ENCODE assay signal across 9 mouse cellular contexts in genomic region chr19:57196616-57197015, GRCm38 (mm10).
A peak's percentile ranks its signal among the peaks of the same experiment; 100 is the strongest.
DNase-seq lines count a peak whose midpoint lies in the region; ATAC-seq and TF ChIP-seq lines count a peak whose summit lies in the region.
"Had no signal": no experiment of that assay in that cellular context is flagged by ENCODE, and none has a peak within 500 bp of the region (broad histone marks: within the 10 kb centered on the region; RNA-seq: fewer than 3 reads in every experiment).

No protein-coding gene starts in this region.

- peaks cover 73% of the 10 kb centered on the region for H3K4me1 ChIP-seq in heart, embryonic 10.5 days
- peaks cover 33% of the 10 kb centered on the region for H3K4me1 ChIP-seq in embryonic facial prominence, embryonic 12.5 days
- peaks cover 21% of the 10 kb centered on the region for H3K4me1 ChIP-seq in hindbrain, postnatal 0 days (ENCODE audit: insufficient read depth, low read length)
- peaks cover 49% of the 10 kb centered on the region for H3K4me1 ChIP-seq in midbrain, embryonic 10.5 days

- H3K36me3 ChIP-seq in heart, embryonic 10.5 days, result 0 out of 2 replicates have a peak, but pooled peaks cover 6% of the 10 kb centered on the region
- no peaks in the 10 kb centered on the region for H3K36me3 ChIP-seq in embryonic facial prominence, embryonic 12.5 days
- no peaks in the 10 kb centered on the region for H3K36me3 ChIP-seq in hindbrain, postnatal 0 days (ENCODE audit: insufficient read depth, low read length)
- no peaks in the 10 kb centered on the region for H3K36me3 ChIP-seq in midbrain, embryonic 10.5 days

- 0 out of 2 replicates have a peak, but pooled peaks cover 9% of the 10 kb centered on the region for H3K27me3 ChIP-seq in heart, embryonic 10.5 days (ENCODE audit: insufficient read depth, poor library complexity, severe bottlenecking)
- peaks cover 55% of the 10 kb centered on the region for H3K27me3 ChIP-seq in embryonic facial prominence, embryonic 12.5 days
- no peaks in the 10 kb centered on the region for H3K27me3 ChIP-seq in hindbrain, postnatal 0 days (ENCODE audit: insufficient read depth, low read length)
- peaks cover 43% of the 10 kb centered on the region for H3K27me3 ChIP-seq in midbrain, embryonic 10.5 days (ENCODE audit: low read depth, poor library complexity, severe bottlenecking)
- H3K27me3 ChIP-seq: CH12.LX had no signal

- TF ChIP-seq CTCF in hindbrain, postnatal 0 days (IDR thresholded peaks at IDR 0.05; ENCODE audit: low read depth), result no peak

- H3K4me2 ChIP-seq in embryonic facial prominence, embryonic 12.5 days (replicated peaks), result peak overlapping the region; percentile 85
- H3K4me2 ChIP-seq in hindbrain, postnatal 0 days (ENCODE audit: low read depth, low read length), result peak overlapping the region; percentile 64

- intact Hi-C loops in heart, postnatal 25 days (cut with DNase I), result loop anchor here (2.0 to 5.0 kb wide), 3 partner anchors 34 to 116 kb away; partner anchors contain the start of gene Ablim1

- no peak overlapping the region for H3K9ac ChIP-seq in embryonic facial prominence, embryonic 12.5 days
- H3K9ac ChIP-seq in hindbrain, postnatal 0 days (replicated peaks; ENCODE audit: low read length), result peak overlapping the region; percentile 61; the same call in 1 of the 2 replicates

- no peak for DNase-seq in heart, embryonic 10.5 days (ENCODE audit: low spot score)
- DNase-seq in heart, postnatal 25 days (ENCODE audit: low spot score), result no peak
- peak; percentile 6 for DNase-seq in hindbrain, postnatal 0 days (ENCODE audit: low spot score)
- no peak for DNase-seq in midbrain, embryonic 10.5 days (ENCODE audit: low spot score)
- DNase-seq in spleen, adult 12 weeks (ENCODE audit: low spot score), result no peak
- DNase-seq in thymus, postnatal 10 days (ENCODE audit: low spot score in 2 of 2), result no peak

- ATAC-seq in embryonic facial prominence, embryonic 12.5 days (ENCODE audit: insufficient number of reproducible peaks, insufficient read depth, low FRiP score, low TSS enrichment), result no peak
- no peak for ATAC-seq in hindbrain, postnatal 0 days
- no peak for ATAC-seq in granulocyte monocyte progenitor cell, adult 5-6 weeks (replicated peaks; ENCODE audit: poor library complexity, severe bottlenecking)

- peak overlapping the region; percentile 84 for H3K27ac ChIP-seq in heart, embryonic 10.5 days
- H3K27ac ChIP-seq in embryonic facial prominence, embryonic 12.5 days, result no peak overlapping the region
- peak overlapping the region; percentile 60; the same call in 1 of the 2 replicates for H3K27ac ChIP-seq in hindbrain, postnatal 0 days
- no peak overlapping the region for H3K27ac ChIP-seq in midbrain, embryonic 10.5 days (replicated peaks)

- H3K9me3 ChIP-seq in heart, embryonic 10.5 days, result no peaks in the 10 kb centered on the region
- H3K9me3 ChIP-seq in embryonic facial prominence, embryonic 12.5 days, result no peaks in the 10 kb centered on the region
- no peaks in the 10 kb centered on the region for H3K9me3 ChIP-seq in hindbrain, postnatal 0 days (ENCODE audit: low read length)
- H3K9me3 ChIP-seq in midbrain, embryonic 10.5 days (replicated peaks), result no peaks in the 10 kb centered on the region

- peak overlapping the region; percentile 60 for H3K4me3 ChIP-seq in heart, embryonic 10.5 days
- H3K4me3 ChIP-seq in embryonic facial prominence, embryonic 12.5 days, result peak overlapping the region; percentile 39; the same call in 1 of the 2 replicates
- peak overlapping the region; percentile 40 for H3K4me3 ChIP-seq in hindbrain, postnatal 0 days (ENCODE audit: low read length)
- H3K4me3 ChIP-seq in midbrain, embryonic 10.5 days, result peak overlapping the region; percentile 61

- 32% methylated on average over 8 of the region's 8 CpGs for WGBS in heart, embryonic 10.5 days
- WGBS in embryonic facial prominence, embryonic 12.5 days, result 43% methylated on average over 8 of the region's 8 CpGs
- 35% methylated on average over 8 of the region's 8 CpGs for WGBS in hindbrain, postnatal 0 days
- WGBS in midbrain, embryonic 10.5 days, result 48% methylated on average over 8 of the region's 8 CpGs

Comparison
In these comparisons a context has a peak if more than half of its experiments do, and no peak if none do; other contexts are left out.
1. H3K27ac ChIP-seq: peak in heart, embryonic 10.5 days (single experiment) and hindbrain, postnatal 0 days (single experiment); none in embryonic facial prominence, embryonic 12.5 days (single experiment) and midbrain, embryonic 10.5 days (single experiment).
2. Peak in every context shown above with its lines, with median percentiles within 50 percentile points of each other: H3K4me3 ChIP-seq.